Mouse (Mus musculus): ENCODE results near the gene Gm49486. TPM values are rescaled to one million over a fixed set of nuclear protein-coding genes. Genes with fewer than 3 reads are reported as not detected.

Gm49486 gene
- polyA plus RNA-seq, 1 experiment from 2014 or later, result 0.74 TPM

GRCm38 (mm10) chr15:79299563-79300155 lies 70.5 kb downstream of the Gm49486 start:
- Histone ChIP-seq H3K9me3 (replicated peaks) (no peaks in the 10 kb centered on the region), H3K27ac (no peak overlapping the region), H3K9ac (no peak overlapping the region), H3K4me1 (no peaks in the 10 kb centered on the region), H3K4me2 (no peak overlapping the region), H3K4me3 (replicated peaks) (no peak overlapping the region), H3K36me3 (peaks cover 13% of the 10 kb centered on the region), H3K27me3 (no peaks in the 10 kb centered on the region)
- ATAC-seq (replicated peaks; ENCODE audit: low FRiP score), result no peak
- WGBS, result 73% methylated on average over 2 of the region's 2 CpGs

DNA sequence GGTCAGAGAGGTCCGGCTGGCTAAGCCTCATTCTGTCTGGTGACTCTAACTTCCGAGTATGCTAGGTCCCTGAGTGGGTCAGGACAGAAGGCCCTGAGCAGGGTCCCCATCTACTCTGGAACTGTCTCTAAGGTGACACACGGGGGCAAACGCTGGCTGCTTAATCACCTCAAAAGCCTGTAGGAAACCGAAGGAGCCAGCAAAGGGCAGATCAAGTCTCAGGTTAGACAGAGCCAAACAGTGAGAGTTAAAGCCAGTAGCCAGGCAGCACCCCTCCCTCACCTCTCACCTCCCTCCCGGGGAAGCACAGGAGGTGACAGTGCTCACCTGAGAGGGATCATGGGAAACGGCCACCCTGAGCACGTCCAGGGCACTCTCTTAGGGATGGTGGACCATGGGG lies 74.5 kb downstream of the Gm49486 start:
- Histone ChIP-seq H3K36me3 (peaks cover 34% of the 10 kb centered on the region), H3K4me2 (no peak overlapping the region), H3K27me3 (no peaks in the 10 kb centered on the region), H3K4me3 (replicated peaks) (no peak overlapping the region), H3K9ac (no peak overlapping the region), H3K9me3 (replicated peaks) (no peaks in the 10 kb centered on the region), H3K27ac (no peak overlapping the region), H3K4me1 (no peaks in the 10 kb centered on the region)
- WGBS, result 80% methylated on average over 8 of the region's 8 CpGs
- no peak for ATAC-seq (replicated peaks; ENCODE audit: low FRiP score)

DNA sequence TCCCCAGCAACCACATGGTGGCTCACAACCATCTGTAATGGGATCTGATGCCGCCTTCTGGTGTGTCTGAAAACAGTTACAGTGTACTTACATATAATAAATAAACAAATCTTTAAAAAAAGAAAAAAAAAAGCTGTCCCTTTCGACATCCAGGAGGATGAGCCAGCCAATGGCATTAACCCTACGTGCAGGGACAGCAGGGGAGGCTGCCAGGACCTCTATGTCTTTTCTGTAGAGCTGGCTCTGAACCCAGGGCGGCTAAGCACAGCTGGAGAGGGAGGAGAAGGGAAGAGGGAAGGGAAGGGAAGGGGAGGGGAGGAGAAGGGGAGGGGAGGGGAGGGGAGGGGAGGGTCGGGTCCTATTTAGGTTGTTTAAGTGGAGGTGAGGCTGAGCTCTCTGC lies 75.6 kb downstream of the Gm49486 start:
- Histone ChIP-seq H3K9ac (no peak overlapping the region), H3K36me3 (peaks cover 35% of the 10 kb centered on the region), H3K4me2 (no peak overlapping the region), H3K4me1 (no peaks in the 10 kb centered on the region), H3K4me3 (replicated peaks) (no peak overlapping the region), H3K27ac (no peak overlapping the region), H3K27me3 (no peaks in the 10 kb centered on the region), H3K9me3 (replicated peaks) (no peaks in the 10 kb centered on the region)
- WGBS, result 71% methylated on average over 4 of the region's 5 CpGs
- ATAC-seq (replicated peaks; ENCODE audit: low FRiP score), result no peak

GRCm38 (mm10) chr15:79306043-79306637 lies 76.9 kb downstream of the Gm49486 start:
- no peaks in the 10 kb centered on the region for H3K4me1 ChIP-seq
- no peak overlapping the region for H3K4me2 ChIP-seq
- no peak for ATAC-seq (replicated peaks; ENCODE audit: low FRiP score)
- WGBS, result 80% methylated on average over 23 of the region's 23 CpGs
- H3K27ac ChIP-seq, result no peak overlapping the region
- H3K9me3 ChIP-seq (replicated peaks), result no peaks in the 10 kb centered on the region
- H3K36me3 ChIP-seq, result peaks cover 36% of the 10 kb centered on the region
- no peak overlapping the region for H3K9ac ChIP-seq
- no peaks in the 10 kb centered on the region for H3K27me3 ChIP-seq
- no peak overlapping the region for H3K4me3 ChIP-seq (replicated peaks)

Other genes with a start within 250 kb of the Gm49486 start
- 513 and 545 TPM in 2 replicates for gene H1f0, start 200.9 kb upstream of the Gm49486 start, polyA plus RNA-seq (2015; fragmentation: Nextera tagmentation; extraction: Ambion mirVana)
- 0.12 and 0.30 TPM in 2 replicates for gene Galr3, start 187.5 kb upstream of the Gm49486 start, polyA plus RNA-seq (2015; fragmentation: Nextera tagmentation; extraction: Ambion mirVana)
- 47.7 and 56.3 TPM in 2 replicates for gene Ankrd54, start 166.5 kb upstream of the Gm49486 start, polyA plus RNA-seq (2015; fragmentation: Nextera tagmentation; extraction: Ambion mirVana)
- 243 and 247 TPM in 2 replicates for gene Eif3l, start 154.2 kb upstream of the Gm49486 start, polyA plus RNA-seq (2015; fragmentation: Nextera tagmentation; extraction: Ambion mirVana)
- gene Micall1, start 120.5 kb upstream of the Gm49486 start, polyA plus RNA-seq (2015; fragmentation: Nextera tagmentation; extraction: Ambion mirVana), result 8.6 and 11.0 TPM in 2 replicates
- gene Polr2f, start 88.4 kb upstream of the Gm49486 start, polyA plus RNA-seq (2015; fragmentation: Nextera tagmentation; extraction: Ambion mirVana), result 303 and 317 TPM in 2 replicates
- 7.7 and 10.5 TPM in 2 replicates for gene 1700088E04Rik, start 88.1 kb upstream of the Gm49486 start, polyA plus RNA-seq (2015; fragmentation: Nextera tagmentation; extraction: Ambion mirVana)
- gene Sox10, start 64.2 kb upstream of the Gm49486 start, polyA plus RNA-seq (2015; fragmentation: Nextera tagmentation; extraction: Ambion mirVana), result 0.40 and 0.96 TPM in 2 replicates
- gene Pick1, start 218 bp upstream of the Gm49486 start, polyA plus RNA-seq (2015; fragmentation: Nextera tagmentation; extraction: Ambion mirVana), result 45.5 and 49.8 TPM in 2 replicates
- gene Slc16a8, start 25.4 kb downstream of the Gm49486 start, polyA plus RNA-seq (2015; fragmentation: Nextera tagmentation; extraction: Ambion mirVana), result 0.12 and 0.26 TPM in 2 replicates
- gene Baiap2l2, start 56.1 kb downstream of the Gm49486 start, polyA plus RNA-seq (2015; fragmentation: Nextera tagmentation; extraction: Ambion mirVana), result 13.4 and 14.3 TPM in 2 replicates
- 16.9 and 17.7 TPM in 2 replicates for gene Pla2g6, start 99.0 kb downstream of the Gm49486 start, polyA plus RNA-seq (2015; fragmentation: Nextera tagmentation; extraction: Ambion mirVana)
- 3.8 and 4.4 TPM in 2 replicates for gene Maff, start 117.2 kb downstream of the Gm49486 start, polyA plus RNA-seq (2015; fragmentation: Nextera tagmentation; extraction: Ambion mirVana)
- gene Tmem184b, start 174.2 kb downstream of the Gm49486 start, polyA plus RNA-seq (2015; fragmentation: Nextera tagmentation; extraction: Ambion mirVana), result 67.7 and 75.5 TPM in 2 replicates
- gene Csnk1e, start 226.2 kb downstream of the Gm49486 start, polyA plus RNA-seq (2015; fragmentation: Nextera tagmentation; extraction: Ambion mirVana), result 87.0 and 90.6 TPM in 2 replicates

All from kidney, embryonic 15.5 days (tissue).